Mouse (Mus musculus): ENCODE results near the gene Gm9970. TPM values are rescaled to one million over a fixed set of nuclear protein-coding genes. Genes with fewer than 3 reads are reported as not detected.
A peak's percentile ranks its signal among the peaks of the same experiment; 100 is the strongest.

The Gm9970 gene
- polyA plus RNA-seq, 1 experiment from 2014 or later, result 0.41 TPM

- H3K4me2 ChIP-seq (ENCODE audit: low read length), result no peak overlapping the region
- H3K9ac ChIP-seq (ENCODE audit: low read length), result peak overlapping the region; percentile 25; the same call in 1 of the 2 replicates
- no peak overlapping the region for H3K27ac ChIP-seq (replicated peaks in 1 of 2; ENCODE audit: control insufficient read depth in 1 of 2, insufficient read depth in 1 of 2, low read depth in 2 of 2, low read length in 2 of 2)
- H3K27me3 ChIP-seq (ENCODE audit: control insufficient read depth, insufficient read depth, low read length), result no peaks in the 10 kb centered on the region
- peaks cover 83% of the 10 kb centered on the region for H3K36me3 ChIP-seq (ENCODE audit: control insufficient read depth, insufficient read depth, low read length)
- peaks cover 8 to 29% of the 10 kb centered on the region in 2 experiments for H3K4me1 ChIP-seq (ENCODE audit: control insufficient read depth in 2 of 2, insufficient read depth in 2 of 2, low read length in 2 of 2)
- no peak overlapping the region for H3K4me3 ChIP-seq (ENCODE audit: control insufficient read depth in 1 of 2, insufficient read depth in 1 of 2, low read depth in 1 of 2, low read length in 2 of 2)
- no peaks in the 10 kb centered on the region for H3K9me3 ChIP-seq (ENCODE audit: control insufficient read depth, low read length)
- WGBS, result 85% methylated on average over 16 of the region's 16 CpGs
- ATAC-seq (ENCODE audit: insufficient number of reproducible peaks, insufficient read depth, low FRiP score, low read depth), result no peak
These were observed 11.9 kb upstream of the Gm9970 start for GRCm38 (mm10) chr5:31252795-31253545.

- ATAC-seq (ENCODE audit: insufficient number of reproducible peaks, insufficient read depth, low FRiP score, low read depth), result no peak
- peaks cover 8 to 29% of the 10 kb centered on the region in 2 experiments for H3K4me1 ChIP-seq (ENCODE audit: control insufficient read depth in 2 of 2, insufficient read depth in 2 of 2, low read length in 2 of 2)
- H3K4me3 ChIP-seq (ENCODE audit: control insufficient read depth in 1 of 2, insufficient read depth in 1 of 2, low read depth in 1 of 2, low read length in 2 of 2), result peak overlapping the region in 1 of 2 experiments; percentile 34; a peak in 3 of 4 replicates
- H3K27ac ChIP-seq (replicated peaks in 1 of 2; ENCODE audit: control insufficient read depth in 1 of 2, insufficient read depth in 1 of 2, low read depth in 2 of 2, low read length in 2 of 2), result no peak overlapping the region
- H3K9ac ChIP-seq (ENCODE audit: low read length), result peak overlapping the region; percentile 44; the same call in 1 of the 2 replicates
- H3K27me3 ChIP-seq (ENCODE audit: control insufficient read depth, insufficient read depth, low read length), result no peaks in the 10 kb centered on the region
- H3K36me3 ChIP-seq (ENCODE audit: control insufficient read depth, insufficient read depth, low read length), result peaks cover 84% of the 10 kb centered on the region
- peak overlapping the region; percentile 60 for H3K4me2 ChIP-seq (ENCODE audit: low read length)
- H3K9me3 ChIP-seq (ENCODE audit: control insufficient read depth, low read length), result no peaks in the 10 kb centered on the region
- 66% methylated on average over 10 of the region's 10 CpGs for WGBS
These were observed 11.1 kb upstream of the Gm9970 start for GRCm38 (mm10) chr5:31252151-31252550.

- WGBS, result 17% methylated on average over 44 of the region's 47 CpGs
- Histone ChIP-seq H3K36me3 (ENCODE audit: control insufficient read depth, insufficient read depth, low read length) (peaks cover 86% of the 10 kb centered on the region), H3K4me1 (ENCODE audit: control insufficient read depth in 2 of 2, insufficient read depth in 2 of 2, low read length in 2 of 2) (peaks cover 8 to 29% of the 10 kb centered on the region in 2 experiments), H3K9me3 (ENCODE audit: control insufficient read depth, low read length) (no peaks in the 10 kb centered on the region), H3K9ac (ENCODE audit: low read length) (peak within 1 kb of the TSS; percentile 44), H3K4me3 (ENCODE audit: control insufficient read depth in 1 of 2, insufficient read depth in 1 of 2, low read depth in 1 of 2, low read length in 2 of 2) (peak within 1 kb of the TSS; percentile 27 to 34), H3K27me3 (ENCODE audit: control insufficient read depth, insufficient read depth, low read length) (no peaks in the 10 kb centered on the region), H3K4me2 (ENCODE audit: low read length) (peak within 1 kb of the TSS; percentile 60), H3K27ac (replicated peaks in 1 of 2; ENCODE audit: control insufficient read depth in 1 of 2, insufficient read depth in 1 of 2, low read depth in 2 of 2, low read length in 2 of 2) (no peak within 1 kb of the TSS)
- ATAC-seq (ENCODE audit: insufficient number of reproducible peaks, insufficient read depth, low FRiP score, low read depth), result peak; percentile 72
These were observed 10.6 kb upstream of the Gm9970 start, which contains the start of gene Krtcap3 for GRCm38 (mm10) chr5:31251541-31252101. Gene Krtcap3 (plus strand): TSS chr5:31251691.

GRCm38 (mm10) chr5:31250716-31251115 lies 9.7 kb upstream of the Gm9970 start:
- H3K9ac ChIP-seq (ENCODE audit: low read length), result no peak overlapping the region
- 51% methylated on average over 4 of the region's 4 CpGs for WGBS
- H3K4me1 ChIP-seq (ENCODE audit: control insufficient read depth in 2 of 2, insufficient read depth in 2 of 2, low read length in 2 of 2), result peaks cover 8 to 29% of the 10 kb centered on the region in 2 experiments
- no peaks in the 10 kb centered on the region for H3K27me3 ChIP-seq (ENCODE audit: control insufficient read depth, insufficient read depth, low read length)
- peaks cover 89% of the 10 kb centered on the region for H3K36me3 ChIP-seq (ENCODE audit: control insufficient read depth, insufficient read depth, low read length)
- ATAC-seq (ENCODE audit: insufficient number of reproducible peaks, insufficient read depth, low FRiP score, low read depth), result no peak
- no peaks in the 10 kb centered on the region for H3K9me3 ChIP-seq (ENCODE audit: control insufficient read depth, low read length)
- no peak overlapping the region for H3K4me2 ChIP-seq (ENCODE audit: low read length)
- no peak overlapping the region for H3K4me3 ChIP-seq (ENCODE audit: control insufficient read depth in 1 of 2, insufficient read depth in 1 of 2, low read depth in 1 of 2, low read length in 2 of 2)
- no peak overlapping the region for H3K27ac ChIP-seq (replicated peaks in 1 of 2; ENCODE audit: control insufficient read depth in 1 of 2, insufficient read depth in 1 of 2, low read depth in 2 of 2, low read length in 2 of 2)

- Histone ChIP-seq H3K4me2 (ENCODE audit: low read length) (peak overlapping the region; percentile 88), H3K4me1 (ENCODE audit: control insufficient read depth in 2 of 2, insufficient read depth in 2 of 2, low read length in 2 of 2) (peaks cover 0 to 9% of the 10 kb centered on the region in 2 experiments; a peak in 2 of 4 replicates), H3K36me3 (ENCODE audit: control insufficient read depth, insufficient read depth, low read length) (peaks cover 37% of the 10 kb centered on the region), H3K27ac (replicated peaks in 1 of 2; ENCODE audit: control insufficient read depth in 1 of 2, insufficient read depth in 1 of 2, low read depth in 2 of 2, low read length in 2 of 2) (peak overlapping the region in 1 of 2 experiments; percentile 99; a peak in 3 of 4 replicates), H3K9ac (ENCODE audit: low read length) (peak overlapping the region; percentile 96), H3K4me3 (ENCODE audit: control insufficient read depth in 1 of 2, insufficient read depth in 1 of 2, low read depth in 1 of 2, low read length in 2 of 2) (peak overlapping the region in 1 of 2 experiments; percentile 88; a peak in 3 of 4 replicates), H3K27me3 (ENCODE audit: control insufficient read depth, insufficient read depth, low read length) (no peaks in the 10 kb centered on the region), H3K9me3 (ENCODE audit: control insufficient read depth, low read length) (no peaks in the 10 kb centered on the region)
- ATAC-seq (ENCODE audit: insufficient number of reproducible peaks, insufficient read depth, low FRiP score, low read depth), result no peak
- WGBS, result 18% methylated on average over 10 of the region's 10 CpGs
These were observed 1.2 kb upstream of the Gm9970 start for GRCm38 (mm10) chr5:31242191-31242590.

- Histone ChIP-seq H3K9ac (ENCODE audit: low read length) (peak overlapping the region; percentile 96), H3K36me3 (ENCODE audit: control insufficient read depth, insufficient read depth, low read length) (peaks cover 31% of the 10 kb centered on the region), H3K4me2 (ENCODE audit: low read length) (peak overlapping the region; percentile 88), H3K4me1 (ENCODE audit: control insufficient read depth in 2 of 2, insufficient read depth in 2 of 2, low read length in 2 of 2) (peaks cover 0 to 9% of the 10 kb centered on the region in 2 experiments; a peak in 2 of 4 replicates), H3K27ac (replicated peaks in 1 of 2; ENCODE audit: control insufficient read depth in 1 of 2, insufficient read depth in 1 of 2, low read depth in 2 of 2, low read length in 2 of 2) (peak overlapping the region; percentile 49 to 99), H3K4me3 (ENCODE audit: control insufficient read depth in 1 of 2, insufficient read depth in 1 of 2, low read depth in 1 of 2, low read length in 2 of 2) (peak overlapping the region; percentile 88 to 100), H3K9me3 (ENCODE audit: control insufficient read depth, low read length) (no peaks in the 10 kb centered on the region), H3K27me3 (ENCODE audit: control insufficient read depth, insufficient read depth, low read length) (no peaks in the 10 kb centered on the region)
- WGBS, result 0% methylated on average over 13 of the region's 13 CpGs
- ATAC-seq (ENCODE audit: insufficient number of reproducible peaks, insufficient read depth, low FRiP score, low read depth), result no peak
These were observed 546 bp upstream of the Gm9970 start for GRCm38 (mm10) chr5:31241522-31242034.

GRCm38 (mm10) chr5:31226641-31227040 lies 14.4 kb downstream of the Gm9970 start:
- ATAC-seq (ENCODE audit: insufficient number of reproducible peaks, insufficient read depth, low FRiP score, low read depth), result no peak
- H3K27me3 ChIP-seq (ENCODE audit: control insufficient read depth, insufficient read depth, low read length), result no peaks in the 10 kb centered on the region
- 64% methylated on average over 1 of the region's 1 CpGs for WGBS

More at GRCm38 (mm10) chr5:31226641-31227040, 14.4 kb downstream of the Gm9970 start:
- no peaks in the 10 kb centered on the region for H3K9me3 ChIP-seq (ENCODE audit: control insufficient read depth, low read length)
- H3K4me2 ChIP-seq (ENCODE audit: low read length), result no peak overlapping the region
- H3K27ac ChIP-seq (replicated peaks in 1 of 2; ENCODE audit: control insufficient read depth in 1 of 2, insufficient read depth in 1 of 2, low read depth in 2 of 2, low read length in 2 of 2), result no peak overlapping the region
- H3K4me1 ChIP-seq (ENCODE audit: control insufficient read depth in 2 of 2, insufficient read depth in 2 of 2, low read length in 2 of 2), result no peaks in the 10 kb centered on the region
- no peaks in the 10 kb centered on the region for H3K36me3 ChIP-seq (ENCODE audit: control insufficient read depth, insufficient read depth, low read length)
- no peak overlapping the region for H3K4me3 ChIP-seq (ENCODE audit: control insufficient read depth in 1 of 2, insufficient read depth in 1 of 2, low read depth in 1 of 2, low read length in 2 of 2)
- H3K9ac ChIP-seq (ENCODE audit: low read length), result no peak overlapping the region

Measured in heart, embryonic 14.5 days (tissue).